Mouse (Mus musculus): ENCODE data around the gene Rbms3.

DNA sequence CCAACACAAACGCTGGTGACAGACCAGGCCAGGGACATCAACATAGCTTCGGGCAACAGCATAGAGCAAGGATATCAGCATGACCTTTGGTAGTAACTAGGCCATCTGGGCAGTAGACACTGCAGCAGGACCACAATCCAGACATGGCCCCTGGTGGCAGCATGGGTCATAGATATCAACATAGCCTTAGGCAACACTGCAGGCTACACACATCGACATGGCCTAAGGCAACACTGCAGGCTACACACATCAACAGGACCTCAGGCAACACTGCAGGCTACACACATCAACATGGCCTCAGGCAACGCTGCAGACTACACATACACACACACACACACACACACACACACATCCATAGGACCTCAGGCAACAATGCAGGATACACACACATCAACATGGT is 261.7 kb downstream of the Rbms3 start:
- TF ChIP-seq MAX (IDR thresholded peaks at IDR 0.05; ENCODE audit: low read length) (no peak), CTCF (conservative IDR thresholded peaks at IDR 0.05 in 1 of 2, IDR thresholded peaks at IDR 0.05 in 1 of 2; ENCODE audit: low read depth in 2 of 2, low read length in 2 of 2) (no peak), NELFE (IDR thresholded peaks at IDR 0.05; ENCODE audit: low read depth, low read length) (no peak), MXI1 (IDR thresholded peaks at IDR 0.05; ENCODE audit: low read depth, low read length) (no peak), EP300 (IDR thresholded peaks at IDR 0.05; ENCODE audit: low read length) (no peak), E2F4 (IDR thresholded peaks at IDR 0.05; ENCODE audit: insufficient replicate concordance, low read depth, low read length) (no peak), IRF4 (IDR thresholded peaks at IDR 0.05; ENCODE audit: low read depth, low read length) (no peak), JUND (conservative IDR thresholded peaks at IDR 0.05; ENCODE audit: low read depth, low read length) (no peak), MAFK (IDR thresholded peaks at IDR 0.05; ENCODE audit: insufficient replicate concordance, low read length) (no peak)
